ENCODE assay signal across 12 mouse cellular contexts in the genomic region with DNA sequence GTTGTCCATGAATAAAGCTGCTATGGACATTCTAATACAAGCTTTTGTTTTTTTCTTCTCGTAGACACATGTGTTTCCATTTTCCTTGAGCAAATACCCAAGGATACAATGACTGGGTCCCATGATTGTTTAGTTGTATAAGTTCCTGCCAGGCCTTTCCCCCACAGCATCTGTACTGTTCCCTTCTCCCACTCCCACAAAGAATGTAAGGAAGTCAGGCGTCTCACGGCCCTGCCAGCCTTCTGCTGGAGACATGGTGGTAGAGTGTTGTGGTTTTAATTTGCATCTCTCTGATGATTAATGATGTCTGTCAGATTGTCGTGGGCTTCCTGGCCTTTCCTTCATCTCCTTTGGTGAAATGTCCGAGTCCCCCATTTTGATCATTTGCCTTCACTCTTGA. TPM values are rescaled to one million over a fixed set of nuclear protein-coding genes. Genes with fewer than 3 reads are reported as not detected.
DNase-seq lines count a peak whose midpoint lies in the region; ATAC-seq and TF ChIP-seq lines count a peak whose summit lies in the region.
"Had no signal": no experiment of that assay in that cellular context is flagged by ENCODE, and none has a peak within 500 bp of the region (broad histone marks: within the 10 kb centered on the region; RNA-seq: fewer than 3 reads in every experiment).

No protein-coding gene starts in this region.

- H3K36me3 ChIP-seq in forebrain, embryonic 11.5 days (ENCODE audit: control insufficient read depth, insufficient read depth, low read length): no peaks in the 10 kb centered on the region
- no peaks in the 10 kb centered on the region for H3K36me3 ChIP-seq in forebrain, embryonic 14.5 days (ENCODE audit: control insufficient read depth, insufficient read depth, low read length)
- H3K36me3 ChIP-seq in C2C12 (ENCODE audit: control insufficient read depth, insufficient read depth): peaks cover 19% of the 10 kb centered on the region
- H3K36me3 ChIP-seq: neural tube, embryonic 13.5 days had no signal

- H3K79me2 ChIP-seq in C2C12 (ENCODE audit: control insufficient read depth, insufficient read depth): peaks cover 66% of the 10 kb centered on the region

- no peak overlapping the region for H3K4me2 ChIP-seq in forebrain, embryonic 11.5 days (ENCODE audit: low read depth, low read length, severe bottlenecking)
- H3K4me2 ChIP-seq in forebrain, embryonic 14.5 days (ENCODE audit: low read length): no peak overlapping the region
- H3K4me2 ChIP-seq: neural tube, embryonic 13.5 days had no signal

- no peaks in the 10 kb centered on the region for H3K27me3 ChIP-seq in forebrain, embryonic 11.5 days (ENCODE audit: control insufficient read depth, insufficient read depth, low read length)
- no peaks in the 10 kb centered on the region for H3K27me3 ChIP-seq in forebrain, embryonic 14.5 days (replicated peaks; ENCODE audit: control insufficient read depth, insufficient read depth, low read length)
- H3K27me3 ChIP-seq in C2C12 (ENCODE audit: control insufficient read depth, insufficient read depth, insufficient read length): no peaks in the 10 kb centered on the region
- H3K27me3 ChIP-seq: neural tube, embryonic 13.5 days; Patski had no signal

- ATAC-seq in forebrain, embryonic 11.5 days (replicated peaks; ENCODE audit: low FRiP score): no peak
- ATAC-seq in forebrain, embryonic 14.5 days: no peak
- ATAC-seq: Patski had no signal

- no peak overlapping the region for H3K27ac ChIP-seq in forebrain, embryonic 11.5 days (ENCODE audit: low read depth, low read length)
- no peak overlapping the region for H3K27ac ChIP-seq in forebrain, embryonic 14.5 days (ENCODE audit: low read depth, low read length)
- peak overlapping the region; percentile 80 for H3K27ac ChIP-seq in layer of hippocampus, adult 2 months
- peak overlapping the region; percentile 84 for H3K27ac ChIP-seq in embryonic fibroblast, embryonic 13.5 days (ENCODE audit: insufficient read depth, low read length)
- H3K27ac ChIP-seq: neural tube, embryonic 13.5 days had no signal

- no peak overlapping the region for H3K9ac ChIP-seq in forebrain, embryonic 11.5 days (ENCODE audit: low read length)
- no peak overlapping the region for H3K9ac ChIP-seq in forebrain, embryonic 14.5 days (ENCODE audit: low read length)
- H3K9ac ChIP-seq: neural tube, embryonic 13.5 days had no signal

- TF ChIP-seq POLR2A in embryonic fibroblast, embryonic 13.5 days (IDR thresholded peaks at IDR 0.05; ENCODE audit: low read depth, low read length): no peak

- H3K4me3 ChIP-seq in forebrain, embryonic 11.5 days (ENCODE audit: low read depth, low read length): no peak overlapping the region
- H3K4me3 ChIP-seq in forebrain, embryonic 14.5 days (ENCODE audit: low read depth, low read length): no peak overlapping the region
- H3K4me3 ChIP-seq in layer of hippocampus, adult 2 months: peak overlapping the region; percentile 8; the same call in 1 of the 2 replicates
- H3K4me3 ChIP-seq in C2C12 (ENCODE audit: insufficient read depth, poor library complexity, severe bottlenecking): no peak overlapping the region
- H3K4me3 ChIP-seq in embryonic fibroblast, embryonic 13.5 days (ENCODE audit: insufficient read depth, low read length): no peak overlapping the region
- H3K4me3 ChIP-seq: neural tube, embryonic 13.5 days had no signal

- H3ac ChIP-seq in C2C12 (ENCODE audit: control insufficient read depth, insufficient read length, low read depth): peak overlapping the region; percentile 18

- TF ChIP-seq CTCF in layer of hippocampus, adult 2 months (conservative IDR thresholded peaks at IDR 0.05): no peak
- no peak for TF ChIP-seq CTCF in C2C12 (IDR thresholded peaks at IDR 0.05; ENCODE audit: control insufficient read depth, insufficient read depth, insufficient read length)
- TF ChIP-seq CTCF in embryonic fibroblast, embryonic 13.5 days (IDR thresholded peaks at IDR 0.05; ENCODE audit: borderline replicate concordance, insufficient read depth, low read length): no peak

- no peaks in the 10 kb centered on the region for H3K4me1 ChIP-seq in forebrain, embryonic 11.5 days (replicated peaks; ENCODE audit: control insufficient read depth, insufficient read depth, low read length)
- no peaks in the 10 kb centered on the region for H3K4me1 ChIP-seq in forebrain, embryonic 14.5 days (ENCODE audit: control insufficient read depth, insufficient read depth, low read length)
- peaks cover 35% of the 10 kb centered on the region for H3K4me1 ChIP-seq in embryonic fibroblast, embryonic 13.5 days (ENCODE audit: control insufficient read depth, insufficient read depth, low read length)

- peaks cover 25% of the 10 kb centered on the region for H3K79me3 ChIP-seq in C2C12 (ENCODE audit: low read depth)

- peak; percentile 32 for DNase-seq in forebrain, embryonic 11.5 days (ENCODE audit: low spot score)
- no peak for DNase-seq in forebrain, embryonic 14.5 days (ENCODE audit: low spot score)
- DNase-seq in layer of hippocampus, adult 2 months (ENCODE audit: low spot score in 2 of 2): peak in 1 of 2 experiments; percentile 60
- DNase-seq in layer of hippocampus, postnatal 14 days (ENCODE audit: low spot score in 2 of 2): no peak
- DNase-seq in urinary bladder, postnatal 4 days (ENCODE audit: low spot score in 2 of 2): no peak
- DNase-seq in Muller cell, postnatal 12 days (ENCODE audit: inconsistent ontology term): no peak
- DNase-seq: cerebellum, postnatal 25 days; gastrocnemius, postnatal 14 days had no signal

- no peaks in the 10 kb centered on the region for H3K9me3 ChIP-seq in forebrain, embryonic 11.5 days (ENCODE audit: control insufficient read depth, low read length)
- no peaks in the 10 kb centered on the region for H3K9me3 ChIP-seq in forebrain, embryonic 14.5 days (replicated peaks; ENCODE audit: control insufficient read depth, low read length)
- H3K9me3 ChIP-seq: neural tube, embryonic 13.5 days had no signal

- WGBS in forebrain, embryonic 11.5 days: 67% methylated on average over 5 of the region's 5 CpGs
- WGBS in forebrain, embryonic 14.5 days: 65% methylated on average over 5 of the region's 5 CpGs

TF ChIP-seq in C2C12, 6 proteins besides CTCF, POLR2A, EP300 and RAD21:
- TF ChIP-seq MYOG (IDR thresholded peaks at IDR 0.05; ENCODE audit: control insufficient read depth, extremely low read depth, insufficient read length): no peak
- TF ChIP-seq CEBPB (IDR thresholded peaks at IDR 0.05; ENCODE audit: low read depth): no peak
- TF ChIP-seq MYOD1 (IDR thresholded peaks at IDR 0.05; ENCODE audit: control insufficient read depth, insufficient read length, low read depth): no peak
- TF ChIP-seq FOSL1 (IDR thresholded peaks at IDR 0.05; ENCODE audit: insufficient read depth, low read length, poor library complexity, severe bottlenecking): no peak
- no peak for TF ChIP-seq MAX (IDR thresholded peaks at IDR 0.05)
- no peak for TF ChIP-seq USF1 (IDR thresholded peaks at IDR 0.05; ENCODE audit: low read depth)

RNA-seq across cellular contexts. Expression of a gene that starts 7.7 kb away (rescaled TPM):
- polyA plus RNA-seq in forebrain, embryonic 11.5 days (2014; fragmentation: Nextera tagmentation; extraction: Ambion mirVana): 3.6 and 4.9 TPM in 2 replicates
- 1.2 and 2.2 TPM in 2 replicates for polyA plus RNA-seq in forebrain, embryonic 14.5 days (2014; fragmentation: Nextera tagmentation; extraction: Ambion mirVana)
- 10 to 100 TPM; 18.8 to 21.0 TPM for total RNA-seq in layer of hippocampus, adult 2 months (2021)
- total RNA-seq in layer of hippocampus, postnatal 14 days (2021): 10 to 100 TPM; 17.7 to 22.2 TPM
- 4.8 TPM for polyA plus RNA-seq in C2C12 (2012; fragmentation: generic; extraction: Trizol)
- polyA plus RNA-seq in embryonic fibroblast, embryonic 13.5 days (2011; ENCODE audit: insufficient read length, low read depth, missing spikeins): 16.9 and 37.5 TPM in 2 replicates

Comparison
In these comparisons a context has a peak if more than half of its experiments do, and no peak if none do; other contexts are left out.
1. H3K27ac ChIP-seq: peak in layer of hippocampus, adult 2 months (single experiment) and embryonic fibroblast, embryonic 13.5 days (single experiment); none in forebrain, embryonic 11.5 days (single experiment) and forebrain, embryonic 14.5 days (single experiment).